Mouse (Mus musculus): ENCODE measurements around the gene Gas2l2. TPM values are rescaled to one million over a fixed set of nuclear protein-coding genes. Genes with fewer than 3 reads are reported as not detected.

Gene Gas2l2
- polyA plus RNA-seq, 1 experiment = not detected

DNA sequence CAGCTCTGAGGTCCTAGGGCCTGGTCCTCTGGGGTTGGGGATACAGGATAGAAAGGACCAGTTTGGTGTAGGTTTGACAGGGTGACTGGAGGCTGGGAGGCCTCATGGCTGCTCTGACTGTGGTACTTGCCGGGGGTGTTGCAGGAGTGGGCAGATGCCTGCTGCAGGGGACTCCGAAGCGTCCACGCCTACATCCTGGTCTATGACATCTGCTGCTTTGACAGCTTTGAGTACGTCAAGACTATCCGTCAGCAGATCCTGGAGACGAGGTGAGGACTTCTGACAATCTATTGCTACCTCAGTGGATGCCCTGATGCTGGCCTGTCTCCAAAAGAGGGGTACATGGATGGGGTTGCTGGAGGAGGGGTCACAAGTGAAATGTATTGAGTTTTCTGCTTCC is 11.5 kb downstream of the Gas2l2 start:
- no peak for DNase-seq (ENCODE audit: low read depth in 1 of 2, low spot score in 2 of 2)
- H3K27me3 ChIP-seq (ENCODE audit: control insufficient read depth, insufficient read depth, low read length) = peaks cover 2% of the 10 kb centered on the region
- H3K36me3 ChIP-seq (ENCODE audit: control insufficient read depth, insufficient read depth, low read length) = no peaks in the 10 kb centered on the region
- no peak overlapping the region for H3K27ac ChIP-seq (ENCODE audit: insufficient read depth, low read length)
- peaks cover 2% of the 10 kb centered on the region; the same call in 1 of the 2 replicates for H3K4me1 ChIP-seq (ENCODE audit: control insufficient read depth, insufficient read depth, insufficient read length)
- no peak for TF ChIP-seq POLR2A (IDR thresholded peaks at IDR 0.05; ENCODE audit: low read depth, low read length)
- no peak for TF ChIP-seq CTCF (IDR thresholded peaks at IDR 0.05; ENCODE audit: extremely low read depth, insufficient read depth, insufficient read length, insufficient replicate concordance)
- no peak overlapping the region for H3K4me3 ChIP-seq (ENCODE audit: extremely low read depth, insufficient read depth, insufficient read length)
- 79% methylated on average over 7 of the region's 7 CpGs for WGBS

DNA sequence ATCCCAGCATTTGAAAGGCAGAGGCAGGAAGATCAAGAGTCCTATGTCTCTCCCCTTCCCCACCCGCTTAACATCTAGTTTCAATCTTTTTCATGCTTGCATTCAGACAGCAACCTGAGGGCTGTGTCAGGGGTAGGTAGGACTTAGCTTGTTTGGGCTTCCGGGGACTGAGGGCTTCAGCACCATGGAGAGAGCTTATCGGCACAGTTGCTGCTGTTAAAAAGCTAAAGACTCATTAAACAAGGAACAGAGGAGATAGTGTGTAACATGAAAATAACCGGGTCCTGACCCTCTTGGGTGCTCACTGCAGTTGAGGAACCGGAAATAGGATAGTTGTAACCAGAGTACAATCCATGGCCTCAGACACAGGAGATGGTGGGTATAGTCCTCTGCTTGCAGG is 12.2 kb downstream of the Gas2l2 start:
- Histone ChIP-seq H3K36me3 (ENCODE audit: control insufficient read depth, insufficient read depth, low read length) (no peaks in the 10 kb centered on the region), H3K4me1 (ENCODE audit: control insufficient read depth, insufficient read depth, insufficient read length) (peaks cover 2% of the 10 kb centered on the region; the same call in 1 of the 2 replicates), H3K4me3 (ENCODE audit: extremely low read depth, insufficient read depth, insufficient read length) (no peak overlapping the region), H3K27me3 (ENCODE audit: control insufficient read depth, insufficient read depth, low read length) (peaks cover 2% of the 10 kb centered on the region), H3K27ac (ENCODE audit: insufficient read depth, low read length) (no peak overlapping the region)
- DNase-seq (ENCODE audit: low read depth in 1 of 2, low spot score in 2 of 2) = peak in 1 of 2 experiments; percentile 26
- 7% methylated on average over 5 of the region's 5 CpGs for WGBS
- TF ChIP-seq POLR2A (IDR thresholded peaks at IDR 0.05; ENCODE audit: low read depth, low read length) (no peak), CTCF (IDR thresholded peaks at IDR 0.05; ENCODE audit: extremely low read depth, insufficient read depth, insufficient read length, insufficient replicate concordance) (no peak)

DNA sequence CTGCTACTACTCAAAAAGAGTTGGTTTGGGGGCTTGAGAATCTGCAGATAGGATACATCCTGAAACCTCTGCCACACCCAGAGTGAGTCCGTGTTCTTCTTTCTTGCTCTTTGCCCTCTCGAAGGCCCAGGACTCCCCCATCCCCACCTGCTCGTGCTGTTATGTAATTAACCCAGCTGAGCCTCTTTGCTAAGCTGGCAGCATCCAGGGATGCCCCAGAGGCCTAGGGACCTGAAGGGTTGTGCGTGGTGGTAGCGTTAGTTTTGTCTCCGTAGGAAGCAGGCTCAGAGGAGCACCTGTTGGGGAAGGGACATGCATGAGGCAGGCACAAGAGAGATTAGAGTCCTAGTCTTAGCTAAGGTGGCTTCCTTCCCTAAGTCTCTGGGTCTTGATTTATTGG is 18.7 kb downstream of the Gas2l2 start:
- Histone ChIP-seq H3K27ac (ENCODE audit: insufficient read depth, low read length) (no peak overlapping the region), H3K27me3 (ENCODE audit: control insufficient read depth, insufficient read depth, low read length) (peaks cover 11% of the 10 kb centered on the region), H3K36me3 (ENCODE audit: control insufficient read depth, insufficient read depth, low read length) (no peaks in the 10 kb centered on the region), H3K4me3 (ENCODE audit: extremely low read depth, insufficient read depth, insufficient read length) (no peak overlapping the region), H3K4me1 (ENCODE audit: control insufficient read depth, insufficient read depth, insufficient read length) (no peaks in the 10 kb centered on the region)
- DNase-seq (ENCODE audit: low read depth in 1 of 2, low spot score in 2 of 2) = no peak
- WGBS = 78% methylated on average over 6 of the region's 6 CpGs
- TF ChIP-seq CTCF (IDR thresholded peaks at IDR 0.05; ENCODE audit: extremely low read depth, insufficient read depth, insufficient read length, insufficient replicate concordance) (no peak), POLR2A (IDR thresholded peaks at IDR 0.05; ENCODE audit: low read depth, low read length) (no peak)

DNA sequence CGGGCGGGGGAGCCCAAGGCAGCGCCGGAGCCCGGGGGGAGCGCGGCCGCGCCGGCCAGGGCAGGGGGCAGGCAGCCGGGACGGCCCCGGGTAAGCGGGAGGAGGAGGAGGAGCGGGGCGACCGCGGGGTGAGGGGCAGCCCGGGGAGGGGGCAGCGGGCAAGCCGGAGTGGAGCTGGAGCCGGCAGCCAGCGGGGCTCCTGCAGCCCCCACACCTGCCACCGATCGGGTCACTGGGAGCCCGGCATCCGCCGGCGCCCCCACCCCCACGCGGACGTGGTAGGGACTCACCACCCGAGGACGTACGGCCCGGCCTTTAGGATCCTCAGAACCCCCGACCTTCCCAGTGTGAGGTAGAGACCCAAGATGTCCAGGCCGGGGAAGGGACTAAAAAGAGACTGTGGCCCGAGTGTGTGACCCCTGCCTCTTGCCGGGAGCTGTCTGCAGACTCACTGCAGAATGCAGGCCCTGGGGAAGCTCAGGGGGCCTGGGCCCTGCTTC is 19.4 kb downstream of the Gas2l2 start:
- TF ChIP-seq CTCF (IDR thresholded peaks at IDR 0.05; ENCODE audit: extremely low read depth, insufficient read depth, insufficient read length, insufficient replicate concordance) = no peak
- TF ChIP-seq POLR2A (IDR thresholded peaks at IDR 0.05; ENCODE audit: low read depth, low read length) = no peak
- no peak for DNase-seq (ENCODE audit: low read depth in 1 of 2, low spot score in 2 of 2)
- peaks cover 11% of the 10 kb centered on the region for H3K27me3 ChIP-seq (ENCODE audit: control insufficient read depth, insufficient read depth, low read length)
- no peaks in the 10 kb centered on the region for H3K4me1 ChIP-seq (ENCODE audit: control insufficient read depth, insufficient read depth, insufficient read length)
- 5% methylated on average over 27 of the region's 40 CpGs for WGBS
- H3K27ac ChIP-seq (ENCODE audit: insufficient read depth, low read length) = no peak overlapping the region
- no peaks in the 10 kb centered on the region for H3K36me3 ChIP-seq (ENCODE audit: control insufficient read depth, insufficient read depth, low read length)
- H3K4me3 ChIP-seq (ENCODE audit: extremely low read depth, insufficient read depth, insufficient read length) = no peak overlapping the region

DNA sequence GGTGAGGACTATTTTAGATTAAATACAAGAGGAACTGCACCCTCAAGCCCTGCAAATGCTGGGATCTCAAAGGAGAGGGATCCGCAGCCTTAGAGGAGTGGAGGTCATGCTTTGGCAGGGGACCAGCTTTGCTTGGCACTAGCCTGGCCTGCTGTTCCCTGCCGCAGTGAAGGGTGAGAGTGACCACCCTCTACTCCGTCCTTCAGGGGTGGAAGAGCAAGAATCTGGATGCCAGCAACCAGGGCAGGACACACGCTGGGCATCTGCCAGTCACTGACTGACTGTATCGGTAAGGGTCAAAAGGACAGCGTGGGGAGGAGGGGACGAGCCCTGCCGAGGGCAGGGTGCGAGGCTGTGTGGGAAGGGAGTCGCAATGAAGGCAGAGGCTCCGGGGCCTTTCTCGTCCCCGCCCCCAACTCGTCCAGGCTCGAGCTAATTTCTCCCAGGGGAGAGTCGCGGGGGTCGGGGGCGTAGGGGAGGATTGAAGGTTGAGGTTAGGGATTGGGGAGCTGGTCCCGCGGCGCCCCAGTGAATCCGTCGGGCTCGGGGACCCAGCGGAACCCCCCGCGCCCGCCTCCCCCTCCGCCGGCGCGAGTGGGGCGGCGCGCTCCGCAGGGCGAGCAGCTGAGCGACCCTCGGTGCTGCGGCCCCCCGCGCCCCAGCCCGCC is 20.0 kb downstream of the Gas2l2 start, which contains the start of gene Rasl10b:
Gene Rasl10b (plus strand): TSS at position 51 of the 668 bp plus-strand sequence.
- DNase-seq (ENCODE audit: low read depth in 1 of 2, low spot score in 2 of 2) = no peak
- Histone ChIP-seq H3K36me3 (ENCODE audit: control insufficient read depth, insufficient read depth, low read length) (no peaks in the 10 kb centered on the region), H3K4me1 (ENCODE audit: control insufficient read depth, insufficient read depth, insufficient read length) (no peaks in the 10 kb centered on the region), H3K4me3 (ENCODE audit: extremely low read depth, insufficient read depth, insufficient read length) (peak within 1 kb of the TSS; percentile 27; the same call in 1 of the 2 replicates), H3K27me3 (ENCODE audit: control insufficient read depth, insufficient read depth, low read length) (peaks cover 11% of the 10 kb centered on the region), H3K27ac (ENCODE audit: insufficient read depth, low read length) (no peak within 1 kb of the TSS)
- TF ChIP-seq POLR2A (IDR thresholded peaks at IDR 0.05; ENCODE audit: low read depth, low read length) = no peak
- TF ChIP-seq CTCF (IDR thresholded peaks at IDR 0.05; ENCODE audit: extremely low read depth, insufficient read depth, insufficient read length, insufficient replicate concordance) = no peak
- WGBS = 6% methylated on average over 31 of the region's 44 CpGs

DNA sequence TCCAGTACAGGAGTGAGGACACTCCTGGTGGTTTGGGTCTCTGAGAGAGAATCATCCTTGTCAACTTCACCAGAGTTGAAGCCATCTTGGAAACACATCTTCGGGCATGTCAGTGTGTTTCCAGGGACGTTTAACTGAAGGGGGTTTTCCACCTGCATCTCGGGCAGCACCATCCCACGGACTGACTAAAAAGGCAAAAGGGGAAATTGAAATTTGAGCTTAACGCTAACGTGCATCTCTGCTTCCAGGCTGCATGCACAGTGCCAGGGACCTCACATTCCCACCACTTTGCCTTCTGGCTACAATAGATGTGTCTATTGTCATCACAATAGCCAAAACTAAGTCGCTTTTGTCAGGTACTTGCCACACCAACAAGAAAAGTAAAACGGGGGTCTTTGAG is 21.0 kb downstream of the Gas2l2 start:
- TF ChIP-seq CTCF (IDR thresholded peaks at IDR 0.05; ENCODE audit: extremely low read depth, insufficient read depth, insufficient read length, insufficient replicate concordance) (no peak), POLR2A (IDR thresholded peaks at IDR 0.05; ENCODE audit: low read depth, low read length) (no peak)

DNA sequence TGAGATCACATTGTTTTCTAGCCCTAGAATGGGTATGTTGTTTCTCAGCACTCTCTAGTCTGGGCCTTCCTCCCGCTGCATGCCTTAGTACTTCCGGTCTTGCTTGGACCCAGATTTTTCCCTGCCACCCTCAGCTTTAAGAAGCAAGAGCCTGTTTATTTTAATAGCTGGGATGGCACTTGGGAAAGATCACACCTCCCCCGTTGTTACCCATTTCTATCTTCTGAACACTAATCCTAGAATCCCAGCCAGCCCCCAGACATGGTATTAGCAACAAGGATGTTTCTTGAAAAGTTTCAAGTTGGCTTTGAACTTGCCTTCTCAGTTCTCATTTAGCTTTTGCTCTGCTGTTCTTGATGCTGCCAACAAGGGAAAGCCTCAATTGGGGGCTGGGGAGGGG is 22.9 kb downstream of the Gas2l2 start:
- WGBS = 68% methylated on average over 3 of the region's 3 CpGs
- no peak for DNase-seq (ENCODE audit: low read depth in 1 of 2, low spot score in 2 of 2)
- Histone ChIP-seq H3K27me3 (ENCODE audit: control insufficient read depth, insufficient read depth, low read length) (peaks cover 11% of the 10 kb centered on the region), H3K4me3 (ENCODE audit: extremely low read depth, insufficient read depth, insufficient read length) (no peak overlapping the region), H3K27ac (ENCODE audit: insufficient read depth, low read length) (no peak overlapping the region), H3K36me3 (ENCODE audit: control insufficient read depth, insufficient read depth, low read length) (peaks cover 6% of the 10 kb centered on the region), H3K4me1 (ENCODE audit: control insufficient read depth, insufficient read depth, insufficient read length) (no peaks in the 10 kb centered on the region)
- no peak for TF ChIP-seq CTCF (IDR thresholded peaks at IDR 0.05; ENCODE audit: extremely low read depth, insufficient read depth, insufficient read length, insufficient replicate concordance)
- TF ChIP-seq POLR2A (IDR thresholded peaks at IDR 0.05; ENCODE audit: low read depth, low read length) = no peak

More for the DNA sequence above, 21.0 kb downstream of the Gas2l2 start:
- Histone ChIP-seq H3K4me3 (ENCODE audit: extremely low read depth, insufficient read depth, insufficient read length) (no peak overlapping the region), H3K27ac (ENCODE audit: insufficient read depth, low read length) (no peak overlapping the region), H3K36me3 (ENCODE audit: control insufficient read depth, insufficient read depth, low read length) (peaks cover under 1% of the 10 kb centered on the region; the same call in 1 of the 2 replicates), H3K4me1 (ENCODE audit: control insufficient read depth, insufficient read depth, insufficient read length) (no peaks in the 10 kb centered on the region), H3K27me3 (ENCODE audit: control insufficient read depth, insufficient read depth, low read length) (peaks cover 11% of the 10 kb centered on the region)
- WGBS = 21% methylated on average over 8 of the region's 8 CpGs
- no peak for DNase-seq (ENCODE audit: low read depth in 1 of 2, low spot score in 2 of 2)

All from spleen, adult 2 months (tissue).